Mouse (Mus musculus): Measurements from ENCODE around the gene Adcy1.

DNA sequence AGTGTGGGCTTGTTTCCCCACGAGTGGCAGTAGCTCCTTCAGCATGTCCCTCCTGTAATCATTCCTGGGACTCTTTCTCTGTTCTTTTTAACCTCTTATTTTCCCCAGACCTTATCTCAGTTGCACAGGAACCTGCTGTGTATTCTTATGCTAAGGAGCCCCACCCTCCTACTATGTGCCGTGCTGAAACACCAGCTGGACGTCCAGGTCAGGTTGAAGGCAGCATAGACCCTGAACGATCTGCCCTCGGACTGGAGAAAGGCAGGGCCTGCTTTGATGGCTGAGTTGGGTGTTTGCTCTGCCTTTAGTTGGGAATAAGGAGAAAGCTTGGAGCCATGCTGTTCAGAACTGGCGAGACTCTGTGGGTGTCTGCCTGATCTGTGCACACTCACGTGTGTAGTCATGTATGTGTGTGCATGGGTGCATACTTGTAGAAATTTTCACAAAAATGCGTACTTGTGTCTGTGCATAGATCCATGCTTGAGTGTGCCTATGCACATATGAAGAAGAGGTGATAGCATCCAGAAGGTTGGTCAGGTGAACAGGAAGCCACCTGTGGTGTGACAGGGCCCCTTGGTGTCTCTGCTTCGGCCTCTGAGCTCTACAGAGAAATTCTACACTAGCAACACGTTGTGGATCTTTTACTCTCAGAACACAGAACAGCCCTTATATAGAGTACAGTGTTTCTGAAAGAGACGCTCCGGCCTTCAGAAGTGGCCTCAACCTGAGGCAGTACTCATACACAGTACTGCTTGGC is 5.4 kb downstream of the Adcy1 start:
- TF ChIP-seq CTCF (IDR thresholded peaks at IDR 0.05; ENCODE audit: borderline replicate concordance, extremely low read depth, insufficient read depth, insufficient read length), result no peak
- no peak for TF ChIP-seq POLR2A (IDR thresholded peaks at IDR 0.05; ENCODE audit: borderline replicate concordance, extremely low read depth, insufficient read depth, insufficient read length, poor library complexity, severe bottlenecking)

Data from brain, embryonic 14.5 days (tissue).